Mouse (Mus musculus) liver, embryonic 13.5 days (tissue): Measurements from ENCODE around the gene D730048I06Rik. TPM values are rescaled to one million over a fixed set of nuclear protein-coding genes. Genes with fewer than 3 reads are reported as not detected.
"Not testable (repeated sequence)": the region's sequence is repeated elsewhere in the genome, so short reads cannot be mapped to it uniquely, and the experiment has no call there.

Experiments used
- ATAC-seq: fragments of 200-750 bp; cut with Nextera tagmentation; 2 replicates; pipeline ENCODE4 v1.8.0; 2017; ENCODE audit warnings: low read depth, mild to moderate bottlenecking, moderate number of reproducible peaks, moderate library complexity
- DNase-seq: peaks from one replicate; pipeline ENCODE4 v3.0.0; 2022
- H3K27ac ChIP-seq: fragments of 300-500 bp; sonication (generic); 2 replicates; pipeline ENCODE4 v1.5.1; 2015; ENCODE audit warnings: moderate library complexity, mild to moderate bottlenecking, inconsistent platforms
- H3K27me3 ChIP-seq: fragments of 300-500 bp; sonication (generic); 2 replicates; pipeline ENCODE4 v1.6.1; 2015; ENCODE audit warnings: mild to moderate bottlenecking, inconsistent platforms
- H3K36me3 ChIP-seq: fragments of 300-500 bp; sonication (generic); 2 replicates; pipeline ENCODE4 v1.6.1; 2015; ENCODE audit warnings: mild to moderate bottlenecking, inconsistent platforms
- H3K4me1 ChIP-seq: fragments of 300-500 bp; sonication (generic); replicated peaks from 2 replicates; pipeline ENCODE4 v1.6.1; 2015; ENCODE audit warnings: inconsistent platforms
- H3K4me2 ChIP-seq: fragments of 300-500 bp; sonication (generic); 2 replicates; pipeline ENCODE4 v1.6.1; 2015; ENCODE audit warnings: inconsistent platforms, mild to moderate bottlenecking, moderate library complexity
- H3K4me3 ChIP-seq: fragments of 300-500 bp; sonication (generic); replicated peaks from 2 replicates; pipeline ENCODE4 v1.5.1; 2015; ENCODE audit warnings: mild to moderate bottlenecking, inconsistent platforms
- H3K9ac ChIP-seq: fragments of 300-500 bp; sonication (generic); 2 replicates; pipeline ENCODE4 v1.6.1; 2015; ENCODE audit warnings: mild to moderate bottlenecking, inconsistent platforms
- H3K9me3 ChIP-seq: fragments of 300-500 bp; sonication (generic); replicated peaks from 2 replicates; pipeline ENCODE4 v1.6.1; 2016; ENCODE audit warnings: inconsistent platforms
- WGBS: fragments of 180-500 bp; shearing (Covaris S2); methylation state at CpG from one replicate; pipeline ENCODE4 v1.1.7; 2015; ENCODE audit not compliant: insufficient replicate concordance; 5-methylcytosine and 5-hydroxymethylcytosine counted together
- polyA plus RNA-seq: library from polyadenylated mRNA; unstranded; fragments of >200 nt; fragmentation: Nextera tagmentation; extraction: Ambion mirVana; gene quantifications from 2 replicates; pipeline ENCODE4 v1.2.1, GENCODE M21; 2015

Gene D730048I06Rik
- not detected in 2 replicates for polyA plus RNA-seq

DNA sequence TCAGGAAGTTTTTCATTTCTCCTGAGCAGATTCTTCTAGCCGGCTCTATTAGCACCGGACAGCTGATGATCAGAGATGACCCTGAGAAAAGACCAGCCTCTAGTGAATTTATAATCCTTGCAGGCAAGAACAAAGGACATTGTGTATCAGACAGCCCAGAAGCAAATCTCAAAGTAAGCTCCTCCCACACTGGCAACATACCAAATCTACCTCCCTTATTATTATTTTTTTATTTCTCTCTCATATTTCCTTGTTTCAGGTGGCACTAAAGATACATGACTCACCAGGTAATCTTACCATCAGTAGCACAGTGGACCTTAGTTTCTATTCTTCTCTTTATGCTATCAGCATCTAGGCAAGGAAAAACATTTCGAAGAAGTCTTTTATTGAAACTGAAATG lies at the start of gene D730048I06Rik, which contains the start of gene Gm27235:
Gene D730048I06Rik (minus strand): TSS at position 112 of the 400 bp plus-strand sequence.
Gene Gm27235 (minus strand): TSS at position 101 of the 400 bp plus-strand sequence.
- no peak within 1 kb of the TSS for H3K4me3 ChIP-seq
- ATAC-seq (no peak), DNase-seq (no peak)
- no peaks in the 10 kb centered on the region for H3K4me1 ChIP-seq
- H3K36me3 ChIP-seq, result no peaks in the 10 kb centered on the region
- H3K9me3 ChIP-seq, result no peaks in the 10 kb centered on the region; the same call in 1 of the 2 replicates
- no peak within 1 kb of the TSS for H3K4me2 ChIP-seq
- no peaks in the 10 kb centered on the region for H3K27me3 ChIP-seq
- H3K9ac ChIP-seq, result no peak within 1 kb of the TSS
- WGBS, result 63% methylated on average over 3 of the region's 3 CpGs
- H3K27ac ChIP-seq, result no peak within 1 kb of the TSS

DNA sequence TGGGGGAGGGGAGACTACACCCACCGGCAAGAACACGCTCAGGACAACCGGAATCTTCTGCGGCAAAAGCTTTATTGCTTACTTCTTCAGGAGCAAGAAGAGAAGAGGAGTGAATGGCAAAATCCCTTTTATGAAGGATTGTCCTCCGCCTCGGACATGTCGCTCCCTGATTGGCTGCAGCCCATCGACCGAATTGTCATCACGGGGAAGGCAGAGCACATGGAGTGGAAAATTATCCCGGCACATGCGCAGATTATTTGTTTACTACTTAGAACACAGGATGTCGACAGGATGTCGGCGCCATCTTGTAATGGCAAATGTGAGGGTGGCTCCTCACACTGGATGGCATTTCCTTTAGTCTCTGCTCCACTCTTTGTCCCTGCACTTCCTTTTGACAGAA lies 28.0 kb upstream of the D730048I06Rik start:
- not testable (repeated sequence) for H3K36me3 ChIP-seq, H3K4me1 ChIP-seq, ATAC-seq, H3K27me3 ChIP-seq, H3K9ac ChIP-seq, H3K9me3 ChIP-seq, H3K4me2 ChIP-seq, H3K4me3 ChIP-seq, DNase-seq, H3K27ac ChIP-seq
- 85% methylated on average over 15 of the region's 15 CpGs for WGBS

DNA sequence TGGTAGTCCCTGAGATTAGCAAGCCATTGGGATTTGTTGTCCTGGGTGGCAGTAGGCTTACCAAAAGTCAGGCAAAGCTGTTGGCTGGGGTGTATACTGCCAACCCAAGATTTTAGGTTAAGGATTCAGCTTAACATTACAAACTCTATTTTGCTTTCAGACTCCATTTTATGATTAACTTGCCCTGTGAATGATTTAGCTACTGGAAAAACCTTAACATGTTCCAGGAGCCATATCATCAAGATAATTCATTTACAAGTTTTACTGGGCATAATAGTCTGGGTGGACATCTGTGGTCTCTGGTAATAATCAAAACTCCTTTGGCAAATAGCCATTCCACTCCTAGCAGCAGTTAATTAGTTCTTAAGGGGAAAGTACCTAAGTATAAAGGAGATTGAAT lies 8.2 kb upstream of the D730048I06Rik start:
- Histone ChIP-seq H3K4me2 (no peak overlapping the region), H3K9ac (no peak overlapping the region), H3K9me3 (peaks cover 8% of the 10 kb centered on the region; the same call in 1 of the 2 replicates), H3K27ac (no peak overlapping the region), H3K27me3 (no peaks in the 10 kb centered on the region), H3K4me3 (no peak overlapping the region), H3K4me1 (no peaks in the 10 kb centered on the region), H3K36me3 (no peaks in the 10 kb centered on the region)
- DNase-seq, result no peak
- no peak for ATAC-seq

DNA sequence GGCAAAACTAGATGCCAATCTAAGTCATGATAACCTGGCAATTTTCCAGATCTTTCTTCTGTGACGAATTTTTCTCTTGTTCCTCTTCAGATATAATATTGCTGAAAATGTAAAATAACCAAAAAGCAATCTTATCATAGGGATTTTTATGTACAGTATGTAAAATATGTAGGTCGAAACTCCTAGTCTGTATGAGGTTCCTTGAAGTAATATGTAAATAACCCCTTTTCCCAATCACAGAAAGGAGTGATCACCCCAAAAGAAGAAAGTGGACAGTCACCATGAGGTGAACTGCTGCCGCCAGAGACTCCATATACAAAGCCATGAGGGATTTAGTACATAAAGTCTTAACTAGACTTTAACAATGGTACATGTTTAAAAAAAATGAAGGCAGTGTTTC lies 11.9 kb downstream of the D730048I06Rik start, which contains the start of gene Gm17727:
Gene Gm17727 (minus strand): TSS at position 101 of the 400 bp plus-strand sequence.
- no peaks in the 10 kb centered on the region for H3K4me1 ChIP-seq
- H3K4me3 ChIP-seq, result no peak within 1 kb of the TSS
- 0 out of 2 replicates have a peak, but pooled peaks cover 5% of the 10 kb centered on the region for H3K9me3 ChIP-seq
- H3K36me3 ChIP-seq, result no peaks in the 10 kb centered on the region
- H3K4me2 ChIP-seq, result no peak within 1 kb of the TSS
- DNase-seq (no peak), ATAC-seq (no peak)
- H3K9ac ChIP-seq, result no peak within 1 kb of the TSS
- H3K27me3 ChIP-seq, result no peaks in the 10 kb centered on the region
- H3K27ac ChIP-seq, result no peak within 1 kb of the TSS
- WGBS, result 36% methylated on average over 3 of the region's 3 CpGs

DNA sequence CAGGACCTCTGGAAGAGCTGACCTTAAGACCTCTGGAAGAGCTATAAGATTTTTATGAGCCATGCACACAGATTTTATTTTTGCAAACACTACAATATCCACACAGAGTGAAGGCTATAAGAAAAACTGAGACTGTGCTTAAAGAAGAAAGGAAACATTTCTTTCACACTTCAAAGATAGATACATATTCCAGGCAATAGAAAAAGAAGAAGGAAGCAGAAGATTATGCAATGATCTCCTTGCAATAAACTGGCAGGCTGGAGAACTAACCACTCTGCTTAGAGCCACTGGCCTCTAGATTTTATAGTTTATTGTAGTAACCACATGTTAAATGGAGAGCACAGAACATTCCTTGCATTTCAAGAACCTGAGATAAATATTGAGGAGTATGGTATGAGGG lies 33.1 kb downstream of the D730048I06Rik start:
- H3K9ac ChIP-seq, result no peak overlapping the region
- ATAC-seq (no peak), DNase-seq (no peak)
- no peak overlapping the region for H3K27ac ChIP-seq
- H3K4me3 ChIP-seq, result no peak overlapping the region
- no peaks in the 10 kb centered on the region for H3K9me3 ChIP-seq
- no peaks in the 10 kb centered on the region for H3K27me3 ChIP-seq
- no peak overlapping the region for H3K4me2 ChIP-seq
- H3K4me1 ChIP-seq, result no peaks in the 10 kb centered on the region
- no peaks in the 10 kb centered on the region for H3K36me3 ChIP-seq

DNA sequence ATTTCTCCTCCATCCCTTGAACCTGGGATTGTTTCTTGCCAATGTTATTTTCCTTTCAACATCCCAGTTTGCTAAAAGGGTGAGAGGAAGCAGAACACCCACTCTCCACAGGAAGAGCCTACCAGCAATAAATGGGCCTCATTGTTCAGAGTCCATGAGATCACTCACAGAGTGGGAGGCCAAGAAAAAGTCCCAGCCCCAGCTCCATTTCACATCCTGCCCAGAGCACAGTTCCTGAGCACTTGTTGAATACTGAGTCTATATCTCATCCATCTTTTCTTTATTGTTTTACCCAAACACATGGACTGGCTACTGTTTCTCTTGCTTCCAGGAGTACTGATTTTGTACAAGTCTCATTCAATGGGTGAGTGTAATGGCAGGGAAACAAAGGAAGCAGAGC lies 49.2 kb downstream of the D730048I06Rik start, which contains the start of gene Gm17677:
Gene Gm17677 (plus strand): TSS at position 301 of the 400 bp plus-strand sequence.
- Histone ChIP-seq H3K27ac (no peak within 1 kb of the TSS), H3K9ac (no peak within 1 kb of the TSS), H3K4me1 (no peaks in the 10 kb centered on the region), H3K4me3 (no peak within 1 kb of the TSS), H3K27me3 (no peaks in the 10 kb centered on the region), H3K36me3 (no peaks in the 10 kb centered on the region), H3K9me3 (peaks cover 7% of the 10 kb centered on the region; the same call in 1 of the 2 replicates), H3K4me2 (no peak within 1 kb of the TSS)
- ATAC-seq, result no peak
- DNase-seq, result no peak

Other genes with a start within 250 kb of the D730048I06Rik start
- gene Ddx25, start 231.6 kb downstream of the D730048I06Rik start, polyA plus RNA-seq, result 0.39 and 0.42 TPM in 2 replicates
- gene Pus3, start 231.5 kb downstream of the D730048I06Rik start, polyA plus RNA-seq, result 9.3 and 11.4 TPM in 2 replicates
- 0.25 and 0.36 TPM in 2 replicates for gene Pate2, start 219.8 kb downstream of the D730048I06Rik start, polyA plus RNA-seq
- gene Hyls1, start 219.7 kb downstream of the D730048I06Rik start, polyA plus RNA-seq, result 9.8 and 11.9 TPM in 2 replicates
- gene Pate4, start 178.2 kb downstream of the D730048I06Rik start, polyA plus RNA-seq, result not detected in 2 replicates
- gene Pate3, start 141.9 kb downstream of the D730048I06Rik start, polyA plus RNA-seq, result not detected in 2 replicates
- not detected in 2 replicates for gene Pate1, start 102.7 kb downstream of the D730048I06Rik start, polyA plus RNA-seq
- not detected in 2 replicates for gene Gm17677, start 49.1 kb downstream of the D730048I06Rik start, polyA plus RNA-seq
- gene Gm17727, start 12.0 kb downstream of the D730048I06Rik start, polyA plus RNA-seq, result not detected in 2 replicates
- not detected in 2 replicates for gene Gm27235, start within 50 bp of the D730048I06Rik start, polyA plus RNA-seq
- not detected in 2 replicates for gene 9230110F15Rik, start 54.0 kb upstream of the D730048I06Rik start, polyA plus RNA-seq
- gene 9230113P08Rik, start 118.3 kb upstream of the D730048I06Rik start, polyA plus RNA-seq, result not detected in 2 replicates